Mouse (Mus musculus) limb, embryonic 11.5 days (tissue): ENCODE data around the gene Ergic1. TPM values are rescaled to one million over a fixed set of nuclear protein-coding genes. Genes with fewer than 3 reads are reported as not detected.

ENCODE experiments used
- ATAC-seq: fragments of 200-750 bp; cut with Nextera tagmentation; 2 replicates; pipeline ENCODE4 v1.8.0; 2017; ENCODE audit warnings: low read depth; ENCODE audit not compliant: insufficient number of reproducible peaks, low FRiP score, low TSS enrichment
- DNase-seq: peaks from one replicate; pipeline ENCODE4 v3.0.0-alpha.2; 2015; ENCODE audit warnings: low spot score
- H3K27ac ChIP-seq: fragments of 300-500 bp; sonication (generic); replicated peaks from 2 replicates; pipeline ENCODE4 v1.5.1; 2014; ENCODE audit warnings: low read depth, mild to moderate bottlenecking, low read length
- H3K27me3 ChIP-seq: fragments of 300-500 bp; sonication (generic); 2 replicates; pipeline ENCODE4 v1.6.1; 2014; ENCODE audit warnings: mild to moderate bottlenecking, low read length, mixed read lengths; ENCODE audit not compliant: control insufficient read depth, insufficient read depth
- H3K36me3 ChIP-seq: fragments of 300-500 bp; sonication (generic); 2 replicates; pipeline ENCODE4 v1.6.1; 2014; ENCODE audit warnings: mild to moderate bottlenecking, low read length, moderate library complexity, mixed read lengths; ENCODE audit not compliant: control insufficient read depth, insufficient read depth
- H3K4me1 ChIP-seq: fragments of 300-500 bp; sonication (generic); 2 replicates; pipeline ENCODE4 v1.6.1; 2014; ENCODE audit warnings: low read length, mixed read lengths; ENCODE audit not compliant: control insufficient read depth, insufficient read depth
- H3K4me2 ChIP-seq: fragments of 300-500 bp; sonication (generic); 2 replicates; pipeline ENCODE4 v1.6.1; 2014; ENCODE audit warnings: low read depth, mild to moderate bottlenecking, moderate library complexity; ENCODE audit not compliant: severe bottlenecking
- H3K4me3 ChIP-seq: fragments of 300-500 bp; sonication (generic); 2 replicates; pipeline ENCODE4 v1.5.1; 2014; ENCODE audit warnings: low read depth, low read length
- H3K9ac ChIP-seq: fragments of 300-500 bp; sonication (generic); 2 replicates; pipeline ENCODE4 v1.6.1; 2014; ENCODE audit warnings: mild to moderate bottlenecking, low read length
- H3K9me3 ChIP-seq: fragments of 300-500 bp; sonication (generic); 2 replicates; pipeline ENCODE4 v1.6.1; 2016; ENCODE audit warnings: low read length; ENCODE audit not compliant: control insufficient read depth
- WGBS: fragments of 180-500 bp; shearing (Covaris S2); extraction: QIAGEN DNeasy Blood & Tissue Kit; methylation state at CpG from one replicate; pipeline ENCODE4 v1.1.7; 2014; 5-methylcytosine and 5-hydroxymethylcytosine counted together
- polyA plus RNA-seq: library from polyadenylated mRNA; unstranded; fragments of >200 nt; fragmentation: Nextera tagmentation; extraction: Ambion mirVana; gene quantifications from 2 replicates; pipeline ENCODE4 v1.2.1, GENCODE M21; 2014

Ergic1 gene
- polyA plus RNA-seq, 1 experiment from 2014 or later, result 143 TPM

DNA sequence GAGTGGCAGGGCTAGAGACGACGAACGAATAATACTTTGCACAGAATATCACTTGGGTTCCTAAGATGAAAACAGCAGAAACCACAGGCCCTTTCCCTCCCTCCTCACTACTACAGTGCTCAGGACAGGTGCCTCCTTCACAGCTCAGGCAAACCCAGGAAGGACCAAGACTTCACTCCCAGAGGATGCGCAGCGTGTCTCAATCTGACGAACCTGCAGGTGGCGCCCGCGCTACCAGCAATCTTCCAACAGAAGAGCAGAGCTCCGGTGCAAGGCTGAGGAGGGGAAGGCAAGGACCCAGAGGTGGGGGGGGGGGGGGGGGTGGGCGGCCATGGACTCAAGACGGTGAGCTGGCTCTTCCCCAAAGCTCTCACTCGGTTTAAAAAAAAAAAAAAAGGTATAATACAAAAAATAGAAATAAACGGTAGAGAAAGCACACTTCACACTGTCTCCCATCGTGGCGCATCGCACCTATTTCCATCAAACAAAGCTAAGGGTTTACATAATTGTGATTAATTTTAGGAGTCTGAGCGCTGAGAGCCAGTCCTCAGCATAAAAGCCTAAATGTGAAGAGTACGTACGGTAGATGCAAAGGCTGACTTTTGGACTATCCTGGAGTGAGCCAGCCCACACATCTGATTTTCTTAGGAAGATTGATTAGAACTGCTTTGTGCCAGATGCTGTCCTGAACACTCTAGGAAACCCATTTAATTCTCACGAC is 99.1 kb downstream of the Ergic1 start:
- DNase-seq (peak; percentile 84), ATAC-seq (no peak)
- Histone ChIP-seq H3K9me3 (no peaks in the 10 kb centered on the region), H3K36me3 (peaks cover 6% of the 10 kb centered on the region; the same call in 1 of the 2 replicates), H3K27me3 (no peaks in the 10 kb centered on the region), H3K4me1 (no peaks in the 10 kb centered on the region), H3K4me2 (no peak overlapping the region), H3K27ac (no peak overlapping the region), H3K4me3 (no peak overlapping the region), H3K9ac (no peak overlapping the region)
- 27% methylated on average over 19 of the region's 21 CpGs for WGBS

DNA sequence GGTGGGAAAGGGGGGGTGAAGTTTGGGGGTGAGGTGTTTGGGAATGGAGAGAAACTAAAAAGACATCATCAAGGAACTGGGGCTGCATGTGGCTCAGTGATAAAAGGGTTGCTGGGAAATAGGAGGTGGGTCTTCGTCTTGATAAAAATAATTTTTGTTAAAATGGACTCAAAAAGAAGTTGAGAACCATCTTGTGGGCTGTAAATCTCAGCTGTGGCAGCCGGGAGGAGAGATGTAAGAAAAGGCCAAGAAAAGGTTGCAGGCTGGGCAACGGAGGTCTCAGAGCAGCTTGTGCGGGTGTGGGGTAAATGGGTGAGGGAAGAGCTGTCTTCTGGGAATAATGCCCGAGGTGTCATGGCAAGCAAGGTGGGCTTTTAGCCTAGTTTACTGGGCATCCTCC is 100.9 kb downstream of the Ergic1 start:
- no peak overlapping the region for H3K27ac ChIP-seq
- ATAC-seq (no peak), DNase-seq (no peak)
- H3K4me1 ChIP-seq, result no peaks in the 10 kb centered on the region
- 78% methylated on average over 5 of the region's 5 CpGs for WGBS
- H3K36me3 ChIP-seq, result no peaks in the 10 kb centered on the region
- no peak overlapping the region for H3K9ac ChIP-seq
- no peaks in the 10 kb centered on the region for H3K27me3 ChIP-seq
- no peak overlapping the region for H3K4me2 ChIP-seq
- H3K4me3 ChIP-seq, result no peak overlapping the region; the same call in 1 of the 2 replicates
- H3K9me3 ChIP-seq, result no peaks in the 10 kb centered on the region

DNA sequence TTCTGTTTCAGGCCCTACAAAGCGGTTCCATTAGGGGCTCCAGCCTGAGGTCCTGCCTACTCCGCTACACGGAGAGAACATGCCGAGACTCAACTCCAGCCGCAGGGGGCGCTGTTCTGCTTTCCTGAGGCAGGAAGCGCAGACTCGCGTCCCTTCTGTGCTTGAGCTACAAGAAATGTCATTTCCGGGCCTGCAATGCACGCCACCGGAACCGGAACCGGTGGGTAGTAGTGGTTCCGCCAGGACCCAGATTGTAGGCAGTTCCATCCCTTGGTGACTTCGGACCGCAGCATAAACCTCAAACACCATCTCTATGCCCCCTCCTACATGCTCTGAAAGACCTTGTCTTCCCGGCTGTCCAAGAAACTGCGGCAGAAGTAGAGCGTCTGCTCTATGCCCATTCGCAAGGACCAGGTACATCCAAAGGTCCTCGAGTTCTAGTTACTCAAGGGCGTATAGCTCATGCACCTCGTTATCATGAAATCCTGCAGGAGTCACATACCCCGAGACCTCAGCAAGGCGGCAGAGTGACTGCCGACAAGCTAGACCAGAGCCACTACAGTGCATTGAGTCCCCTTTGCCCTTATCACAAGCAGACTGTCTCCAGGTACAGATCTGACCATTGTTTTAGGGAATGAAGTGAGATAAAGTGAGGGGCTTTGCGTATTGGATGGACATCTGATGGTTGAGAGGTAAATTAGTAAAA is 101.8 kb downstream of the Ergic1 start, which contains the start of gene Atp6v0e:
Gene Atp6v0e, plus strand, starts transcription at position 254 of the 706 bp plus-strand sequence.
- ATAC-seq, result peak; percentile 65; the same call in 1 of the 2 replicates
- H3K27me3 ChIP-seq, result no peaks in the 10 kb centered on the region
- H3K9ac ChIP-seq, result peak within 1 kb of the TSS; percentile 8
- no peak within 1 kb of the TSS for H3K27ac ChIP-seq
- H3K4me1 ChIP-seq, result no peaks in the 10 kb centered on the region
- 2% methylated on average over 28 of the region's 28 CpGs for WGBS
- H3K4me3 ChIP-seq, result peak within 1 kb of the TSS; percentile 38
- no peaks in the 10 kb centered on the region for H3K36me3 ChIP-seq
- H3K9me3 ChIP-seq, result no peaks in the 10 kb centered on the region
- H3K4me2 ChIP-seq, result peak within 1 kb of the TSS; percentile 51
- peak; percentile 98 for DNase-seq

DNA sequence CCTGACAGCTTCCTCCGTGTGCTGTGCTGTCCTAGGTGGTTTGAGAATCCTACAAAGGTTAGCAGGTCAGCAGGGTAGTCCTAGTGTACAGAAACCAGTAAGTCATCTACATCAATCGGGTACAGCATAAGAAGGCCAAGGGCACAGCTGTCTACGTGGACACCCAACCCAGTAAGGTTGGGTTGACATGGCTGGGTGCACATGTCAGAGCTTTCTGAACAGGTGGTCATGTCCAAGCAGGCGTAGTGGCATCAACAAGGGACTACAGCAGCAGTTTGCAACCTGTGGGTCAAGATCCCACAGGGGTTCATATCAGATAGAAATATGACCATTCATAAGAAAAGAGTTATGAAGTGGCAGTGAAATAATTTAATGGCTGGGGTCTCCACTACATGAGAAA is 104.3 kb downstream of the Ergic1 start:
- H3K4me3 ChIP-seq, result no peak overlapping the region
- ATAC-seq, result no peak
- H3K9me3 ChIP-seq, result no peaks in the 10 kb centered on the region
- no peak overlapping the region for H3K4me2 ChIP-seq
- no peaks in the 10 kb centered on the region for H3K36me3 ChIP-seq
- no peak for DNase-seq
- WGBS, result 86% methylated on average over 4 of the region's 4 CpGs
- H3K27ac ChIP-seq, result no peak overlapping the region
- no peak overlapping the region for H3K9ac ChIP-seq
- H3K27me3 ChIP-seq, result no peaks in the 10 kb centered on the region
- H3K4me1 ChIP-seq, result no peaks in the 10 kb centered on the region

DNA sequence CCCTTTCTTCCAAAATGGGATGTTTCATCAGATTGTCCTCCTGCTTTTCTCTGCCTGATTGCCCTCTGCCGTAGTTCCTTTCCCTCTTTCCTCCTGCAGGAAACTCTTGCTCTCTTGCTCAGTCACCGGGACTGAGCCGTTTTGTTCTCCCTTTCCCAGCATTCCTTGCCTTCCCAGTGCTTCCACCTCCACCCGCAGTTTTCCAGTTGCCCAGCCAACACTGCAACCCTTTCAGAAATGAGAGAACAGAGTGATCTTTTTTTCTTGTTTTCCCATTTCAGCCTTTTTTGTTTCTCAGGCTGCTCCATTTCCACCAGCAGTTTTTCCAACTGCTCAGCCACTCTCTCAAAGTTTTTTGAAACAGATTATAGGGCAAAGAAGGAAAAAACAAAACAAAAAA is 110.0 kb downstream of the Ergic1 start:
- no peak overlapping the region for H3K4me2 ChIP-seq
- H3K4me1 ChIP-seq, result no peaks in the 10 kb centered on the region
- no peaks in the 10 kb centered on the region for H3K27me3 ChIP-seq
- no peak overlapping the region for H3K4me3 ChIP-seq
- no peaks in the 10 kb centered on the region for H3K9me3 ChIP-seq
- 71% methylated on average over 4 of the region's 4 CpGs for WGBS
- no peak overlapping the region for H3K9ac ChIP-seq
- no peak for ATAC-seq
- no peak for DNase-seq
- no peaks in the 10 kb centered on the region for H3K36me3 ChIP-seq
- no peak overlapping the region for H3K27ac ChIP-seq

DNA sequence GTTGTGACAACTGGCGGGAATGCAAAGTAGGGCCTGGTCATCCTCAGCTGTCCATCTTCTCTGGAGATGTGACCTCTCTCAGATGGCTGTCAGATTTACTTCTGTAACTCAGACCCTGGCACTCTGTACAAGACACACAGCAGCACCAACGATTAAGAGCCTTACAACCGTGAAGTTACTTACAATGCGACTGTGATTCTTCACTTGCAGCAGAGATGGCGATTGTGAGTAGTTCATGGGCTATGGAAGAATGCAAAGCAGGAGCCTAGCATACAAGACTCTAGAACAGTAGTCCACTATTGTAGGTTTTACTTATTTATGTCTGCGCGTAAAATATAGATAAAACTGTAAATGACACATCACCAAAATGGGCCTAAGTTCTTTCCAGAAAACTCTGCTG is 114.6 kb downstream of the Ergic1 start:
- Histone ChIP-seq H3K4me2 (peak overlapping the region; percentile 60), H3K9me3 (no peaks in the 10 kb centered on the region), H3K9ac (no peak overlapping the region), H3K4me3 (peak overlapping the region; percentile 75), H3K36me3 (no peaks in the 10 kb centered on the region; the same call in 1 of the 2 replicates), H3K27ac (no peak overlapping the region), H3K27me3 (no peaks in the 10 kb centered on the region), H3K4me1 (no peaks in the 10 kb centered on the region)
- no peak for DNase-seq
- ATAC-seq, result no peak
- WGBS, result 30% methylated on average over 7 of the region's 7 CpGs

DNA sequence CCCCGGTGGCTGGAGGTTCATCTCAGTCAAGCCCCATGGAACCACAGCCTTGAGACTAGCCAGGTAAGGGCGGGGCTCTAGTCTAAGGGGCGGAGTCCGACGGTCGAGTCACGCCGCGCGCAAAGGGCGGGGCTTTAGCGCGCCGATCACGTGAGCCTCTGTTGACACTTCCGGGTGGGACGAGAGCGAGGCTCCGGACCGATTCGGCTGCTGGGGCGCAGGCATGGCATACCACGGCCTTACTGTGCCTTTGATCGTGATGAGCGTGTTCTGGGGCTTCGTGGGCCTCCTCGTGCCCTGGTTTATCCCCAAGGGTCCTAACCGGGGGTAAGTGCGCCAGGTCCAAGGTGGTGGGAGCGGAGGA is 114.9 kb downstream of the Ergic1 start:
- no peaks in the 10 kb centered on the region for H3K4me1 ChIP-seq
- ATAC-seq (peak; percentile 90), DNase-seq (peak; percentile 91)
- H3K4me2 ChIP-seq, result peak overlapping the region; percentile 60
- under 1% methylated on average over 30 of the region's 30 CpGs for WGBS
- H3K4me3 ChIP-seq, result peak overlapping the region; percentile 75
- no peak overlapping the region for H3K27ac ChIP-seq
- no peaks in the 10 kb centered on the region; the same call in 1 of the 2 replicates for H3K36me3 ChIP-seq
- H3K27me3 ChIP-seq, result no peaks in the 10 kb centered on the region
- H3K9me3 ChIP-seq, result no peaks in the 10 kb centered on the region
- peak overlapping the region; percentile 64 for H3K9ac ChIP-seq

DNA sequence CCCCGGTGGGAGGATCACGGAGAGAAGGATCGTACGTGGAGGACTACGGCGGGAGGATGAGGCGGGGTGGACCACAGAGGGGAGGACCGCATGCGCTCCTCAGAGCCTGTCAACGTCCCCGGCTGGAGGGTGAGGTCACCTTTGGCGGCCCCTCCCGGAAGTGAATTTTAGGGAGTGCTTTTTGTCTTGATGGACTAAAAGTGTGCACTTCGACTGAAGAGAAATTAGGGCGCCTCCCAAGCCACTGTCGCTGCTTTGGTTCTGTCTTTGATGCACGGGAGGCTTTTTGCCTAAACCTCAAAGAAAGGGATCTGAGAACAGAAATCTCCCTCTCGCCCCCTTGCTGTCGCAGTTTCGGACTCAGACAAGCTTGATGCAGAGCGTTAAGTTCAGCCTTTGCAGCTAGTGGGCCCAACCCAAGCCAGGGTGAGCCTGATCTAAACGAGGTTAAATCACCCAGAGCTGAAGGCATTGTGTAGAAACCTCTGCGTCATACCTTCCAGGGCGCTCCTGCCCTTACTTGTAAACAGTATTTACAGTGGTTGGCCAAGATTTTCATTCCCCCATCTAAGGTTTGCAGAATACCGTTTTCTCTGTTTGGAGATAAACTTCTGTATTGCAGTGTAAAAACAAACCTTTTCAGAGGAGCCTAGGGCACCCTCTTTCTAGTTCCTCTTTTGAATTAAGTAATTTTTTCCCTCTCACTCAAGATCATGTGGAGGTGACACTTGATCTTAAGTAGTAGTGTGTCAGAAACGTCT is 115.5 kb downstream of the Ergic1 start:
- Histone ChIP-seq H3K36me3 (no peaks in the 10 kb centered on the region; the same call in 1 of the 2 replicates), H3K27me3 (no peaks in the 10 kb centered on the region), H3K4me1 (no peaks in the 10 kb centered on the region), H3K4me3 (peak overlapping the region; percentile 75), H3K27ac (no peak overlapping the region), H3K9me3 (no peaks in the 10 kb centered on the region), H3K4me2 (peak overlapping the region; percentile 60), H3K9ac (peak overlapping the region; percentile 64)
- ATAC-seq (peak; percentile 76), DNase-seq (no peak)
- WGBS, result 5% methylated on average over 26 of the region's 26 CpGs
